Mouse (Mus musculus): ENCODE results near the gene Kat6b.

DNA sequence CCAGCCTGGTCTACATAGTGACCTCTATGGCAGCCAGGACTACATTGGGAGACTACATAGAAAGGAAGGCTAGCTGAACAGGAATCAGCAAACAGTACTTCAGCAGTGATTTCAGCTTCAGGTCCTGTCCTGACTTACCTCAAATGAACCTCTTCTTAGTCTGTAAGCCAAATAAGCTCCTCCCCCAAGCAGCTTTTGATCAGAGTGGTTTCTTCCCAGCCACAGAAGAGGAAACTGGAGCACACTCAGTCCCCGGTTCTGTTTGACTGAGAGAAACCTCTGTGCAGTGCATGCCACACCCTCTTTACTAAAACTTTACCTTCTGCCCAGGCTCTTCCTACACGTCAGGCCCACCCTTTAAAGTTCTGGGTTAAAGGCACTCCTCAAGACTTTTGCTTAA lies 172.6 kb downstream of the Kat6b start:
- TF ChIP-seq POLR2A (IDR thresholded peaks at IDR 0.05; ENCODE audit: insufficient read length, low read depth) (no peak), MYOD1 (IDR thresholded peaks at IDR 0.05; ENCODE audit: control insufficient read depth in 1 of 3, insufficient read length in 2 of 3, low read depth in 2 of 3) (no peak), USF1 (IDR thresholded peaks at IDR 0.05; ENCODE audit: low read depth) (no peak), POLR2AphosphoS2 (IDR thresholded peaks at IDR 0.05; ENCODE audit: insufficient read length, low read depth) (no peak)

Measured in myocyte (in vitro differentiated cells).